Mouse (Mus musculus): Measurements from ENCODE around the gene Nop16.
A peak's percentile ranks its signal among the peaks of the same experiment; 100 is the strongest.

The Nop16 gene

DNA sequence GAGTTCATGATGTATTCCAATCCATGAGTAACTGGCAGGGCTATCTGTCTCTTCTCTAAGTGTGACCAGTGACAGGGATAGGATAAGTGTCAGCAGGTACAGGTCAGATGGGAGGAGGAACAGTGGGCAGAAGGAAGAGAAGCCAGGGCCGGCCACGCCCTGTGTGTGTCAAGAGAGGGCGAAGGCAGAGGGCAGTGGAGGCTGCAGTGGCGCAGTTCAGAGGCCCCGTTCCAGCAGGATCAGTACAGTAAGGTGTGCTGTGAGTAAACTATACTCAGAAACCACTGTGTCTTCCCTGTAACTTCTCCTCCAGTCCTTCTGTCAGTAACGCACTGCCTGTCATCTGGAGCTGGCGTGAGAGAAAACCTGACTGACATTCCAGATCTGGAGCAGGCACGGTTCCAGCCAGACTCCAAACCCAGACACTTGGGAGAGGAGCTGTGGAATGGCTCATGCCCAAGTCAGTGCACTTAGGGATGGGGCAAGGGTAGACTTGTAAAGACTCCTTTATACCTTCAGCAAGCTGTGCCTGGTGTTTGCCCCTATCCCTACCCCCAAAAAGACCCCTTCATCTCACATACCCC, 6.3 kb upstream of the Nop16 start:
- no peak for ATAC-seq (ENCODE audit: low TSS enrichment)

DNA sequence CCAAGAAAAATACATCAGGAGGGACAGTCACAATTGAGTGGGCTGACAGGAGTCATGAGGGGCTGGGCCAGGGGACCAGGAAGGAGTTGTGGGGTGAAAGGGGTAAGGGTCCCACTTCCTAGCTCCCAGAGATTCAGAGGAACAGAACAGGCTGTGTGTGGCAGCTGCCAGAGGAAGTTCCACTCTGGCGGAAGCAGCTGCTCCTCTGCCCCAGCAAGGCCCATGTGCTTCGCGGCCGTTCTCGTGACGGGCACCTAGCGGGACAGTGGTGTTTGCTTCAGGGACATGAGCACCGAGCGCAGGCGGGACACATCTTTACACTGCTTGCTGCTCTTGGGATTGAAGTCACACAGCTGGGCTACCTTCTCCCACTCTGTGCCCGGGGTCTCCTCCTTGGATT, 3.7 kb upstream of the Nop16 start:
- no peak for ATAC-seq (ENCODE audit: low TSS enrichment)

GRCm38 (mm10) chr13:54591776-54592356, 2.0 kb upstream of the Nop16 start:
- ATAC-seq (ENCODE audit: low TSS enrichment), result no peak

GRCm38 (mm10) chr13:54589414-54589995, 385 bp downstream of the Nop16 start:
- no peak; the same call in 1 of the 2 replicates for ATAC-seq (ENCODE audit: low TSS enrichment)

DNA sequence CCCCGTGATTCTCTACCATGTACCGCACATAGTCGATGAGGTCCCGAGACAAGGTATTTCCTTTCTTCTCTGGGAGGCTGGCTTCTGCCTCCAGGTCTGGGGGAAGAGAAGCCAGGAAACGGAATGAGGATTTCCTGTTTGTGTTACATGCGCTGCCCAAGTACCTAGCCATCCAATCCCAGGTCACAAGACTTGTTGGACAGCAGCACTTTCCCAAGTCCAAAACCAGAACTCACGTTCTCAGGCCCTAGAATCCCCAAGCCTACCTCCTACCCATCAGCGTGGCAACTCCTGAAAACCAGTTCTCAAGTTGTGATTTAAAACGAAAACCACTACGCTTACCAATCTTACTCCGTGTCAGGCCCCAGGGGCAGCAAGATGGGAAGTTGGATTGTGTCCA, 4.1 kb downstream of the Nop16 start:
- no peak for ATAC-seq (ENCODE audit: low TSS enrichment)

DNA sequence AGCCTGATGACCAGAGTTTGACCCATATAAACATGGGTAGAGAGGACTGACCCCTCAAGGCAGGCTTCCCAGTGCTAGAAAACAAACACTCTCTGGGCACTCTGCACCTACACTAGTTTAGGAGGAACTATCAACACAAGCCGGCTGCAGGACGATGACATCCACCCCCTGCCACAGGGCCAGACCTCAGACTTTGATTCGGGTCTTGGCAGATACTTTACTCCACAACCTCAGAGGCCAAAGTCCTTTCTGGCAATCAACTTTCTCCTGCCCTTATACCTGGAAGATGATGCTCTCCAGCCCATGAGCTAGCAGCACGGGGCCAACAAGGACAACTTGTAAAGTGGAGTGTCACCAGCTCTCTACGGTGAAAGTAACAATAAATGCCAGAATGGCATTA, 7.0 kb downstream of the Nop16 start:
- ATAC-seq (ENCODE audit: low TSS enrichment), result no peak

DNA sequence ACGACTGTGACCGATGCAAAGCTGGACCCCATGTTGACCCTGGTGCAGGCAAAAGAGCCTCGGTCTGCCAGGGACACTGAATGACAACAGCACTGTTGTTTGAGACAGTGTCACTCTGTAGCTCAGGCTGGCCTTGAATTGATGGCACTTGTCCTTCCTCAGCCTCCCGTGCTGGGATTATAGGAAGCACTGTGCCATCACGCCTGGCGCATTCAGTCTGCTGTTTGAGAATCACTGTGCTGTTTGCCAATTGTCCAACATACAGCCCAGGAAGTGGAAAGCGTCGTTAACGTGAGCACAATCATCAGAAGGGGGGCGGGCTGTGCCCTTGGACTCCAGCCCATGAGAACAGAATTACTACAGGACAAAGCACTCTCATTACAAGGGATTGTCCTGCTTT, 7.8 kb downstream of the Nop16 start:
- ATAC-seq (ENCODE audit: low TSS enrichment), result no peak

- no peak for ATAC-seq (ENCODE audit: low TSS enrichment)
Observed at GRCm38 (mm10) chr13:54581385-54581784, 8.5 kb downstream of the Nop16 start.

GRCm38 (mm10) chr13:54577652-54578507, 12.0 kb downstream of the Nop16 start:
- no peak for ATAC-seq (ENCODE audit: low TSS enrichment)

GRCm38 (mm10) chr13:54575489-54575888, 14.4 kb downstream of the Nop16 start:
- ATAC-seq (ENCODE audit: low TSS enrichment), result no peak

DNA sequence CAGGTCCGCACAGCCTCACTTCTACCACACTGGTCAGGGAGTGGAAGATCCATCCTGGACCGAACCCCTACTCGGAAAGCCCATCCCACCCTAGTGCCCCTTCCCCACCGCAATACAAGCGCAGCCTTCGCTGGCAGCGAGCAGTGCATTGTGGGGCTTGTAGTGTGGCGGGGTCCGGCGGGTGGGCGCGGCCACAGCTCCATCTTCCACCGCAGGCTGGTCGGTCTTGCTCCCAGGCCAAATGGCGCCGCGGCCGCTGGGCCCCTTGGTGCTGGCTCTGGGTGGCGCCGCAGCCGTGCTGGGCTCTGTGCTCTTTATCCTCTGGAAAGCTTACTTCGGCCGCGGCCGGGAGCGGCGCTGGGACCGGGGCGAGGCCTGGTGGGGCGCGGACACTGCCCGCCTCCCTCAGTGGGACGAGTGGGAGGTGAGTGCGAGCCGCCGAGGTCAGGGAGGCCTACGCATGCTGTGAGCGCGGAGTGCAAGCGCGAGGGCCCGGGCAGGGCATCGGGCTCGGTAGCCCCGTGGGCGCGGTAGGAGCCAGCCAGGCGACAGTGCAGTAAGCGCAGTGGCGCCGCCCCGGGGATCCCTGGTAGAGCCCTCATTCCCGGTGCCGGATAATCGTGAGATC, 14.9 kb downstream of the Nop16 start, which contains the start of gene Arl10:
Gene Arl10 (plus strand): TSS at position 162 of the 628 bp plus-strand sequence.
- peak; percentile 81 for ATAC-seq (ENCODE audit: low TSS enrichment)

DNA sequence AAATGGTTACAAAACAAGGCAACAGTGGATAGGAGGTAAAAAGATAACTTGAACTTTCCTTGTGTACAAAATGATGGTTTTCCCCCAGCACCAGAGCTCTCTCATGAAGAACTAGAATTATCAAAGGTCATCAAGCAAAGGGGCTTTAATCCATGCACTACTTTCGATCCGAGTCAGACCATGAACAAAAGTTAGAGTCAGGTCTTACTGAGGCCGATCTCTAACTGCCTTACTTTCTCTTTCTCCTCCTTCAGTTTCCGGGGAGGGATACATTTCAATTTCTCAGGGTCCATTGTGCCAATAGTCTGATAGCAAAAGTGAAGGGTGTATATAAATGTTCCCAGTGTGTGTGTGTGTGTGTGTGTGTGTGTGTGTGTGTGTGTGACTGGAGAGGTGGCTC, 17.3 kb downstream of the Nop16 start:
- ATAC-seq (ENCODE audit: low TSS enrichment), result no peak

DNA sequence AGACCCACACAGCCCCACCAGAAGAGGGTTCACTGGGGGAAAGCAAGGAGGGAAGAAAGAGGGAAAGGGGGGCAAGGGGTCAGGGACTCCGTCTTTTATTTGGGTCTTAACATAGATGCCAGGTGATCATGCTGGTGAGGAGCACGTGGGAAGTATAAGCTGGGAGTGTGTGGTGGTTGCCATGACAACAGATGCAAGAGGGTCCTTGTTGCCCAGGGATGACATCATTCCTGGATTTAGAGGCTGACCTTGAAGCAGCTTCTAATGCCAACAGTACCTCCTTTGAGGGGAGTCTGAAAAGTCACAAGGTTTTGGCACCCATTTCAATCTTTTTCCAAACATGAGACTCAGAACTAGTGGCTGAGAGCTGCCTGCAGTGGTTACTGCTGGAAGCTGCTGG, 18.3 kb downstream of the Nop16 start:
- ATAC-seq (ENCODE audit: low TSS enrichment), result no peak

- ATAC-seq (ENCODE audit: low TSS enrichment), result no peak
Observed at GRCm38 (mm10) chr13:54570736-54571135, 19.2 kb downstream of the Nop16 start.

DNA sequence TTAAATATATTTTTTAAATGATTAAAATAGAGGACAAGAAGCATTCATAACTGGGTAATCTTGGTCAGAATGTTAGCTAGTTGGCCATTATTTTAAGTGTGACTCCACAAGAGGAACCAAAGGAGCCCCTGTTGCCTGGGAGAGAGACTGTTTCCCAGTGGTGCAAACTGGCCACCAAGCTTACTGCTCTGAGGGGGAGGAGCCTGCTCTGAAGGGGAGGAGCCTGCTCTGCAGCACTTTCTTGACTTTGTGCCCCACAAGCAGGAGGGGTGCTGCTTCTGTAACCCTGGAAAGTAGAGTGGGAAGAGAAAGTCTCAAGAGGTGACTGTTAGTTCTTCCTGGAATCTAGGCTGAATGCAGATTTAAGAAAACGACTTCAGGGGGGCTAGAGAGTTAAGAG, 20.6 kb downstream of the Nop16 start:
- ATAC-seq (ENCODE audit: low TSS enrichment), result no peak

DNA sequence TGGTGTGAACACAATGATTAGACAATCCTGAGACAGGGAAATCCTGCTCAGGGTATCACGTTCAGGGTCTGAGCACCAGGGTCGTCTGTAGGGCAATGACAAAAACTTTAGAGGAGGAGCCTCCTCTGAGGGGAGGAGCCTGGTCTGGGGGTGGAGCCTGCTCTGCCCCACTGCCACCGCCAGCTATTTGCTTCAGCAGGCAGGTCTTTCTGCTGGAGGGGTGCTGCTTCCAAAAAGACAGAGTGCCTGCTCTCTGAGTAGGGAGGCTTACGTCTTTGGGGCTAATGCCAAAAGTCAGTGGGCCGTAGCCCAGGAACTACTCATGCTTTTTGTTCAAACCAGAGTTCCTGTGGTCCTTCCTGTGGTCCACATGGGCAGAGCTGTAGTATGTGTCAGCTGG, 21.5 kb downstream of the Nop16 start:
- no peak for ATAC-seq (ENCODE audit: low TSS enrichment)

DNA sequence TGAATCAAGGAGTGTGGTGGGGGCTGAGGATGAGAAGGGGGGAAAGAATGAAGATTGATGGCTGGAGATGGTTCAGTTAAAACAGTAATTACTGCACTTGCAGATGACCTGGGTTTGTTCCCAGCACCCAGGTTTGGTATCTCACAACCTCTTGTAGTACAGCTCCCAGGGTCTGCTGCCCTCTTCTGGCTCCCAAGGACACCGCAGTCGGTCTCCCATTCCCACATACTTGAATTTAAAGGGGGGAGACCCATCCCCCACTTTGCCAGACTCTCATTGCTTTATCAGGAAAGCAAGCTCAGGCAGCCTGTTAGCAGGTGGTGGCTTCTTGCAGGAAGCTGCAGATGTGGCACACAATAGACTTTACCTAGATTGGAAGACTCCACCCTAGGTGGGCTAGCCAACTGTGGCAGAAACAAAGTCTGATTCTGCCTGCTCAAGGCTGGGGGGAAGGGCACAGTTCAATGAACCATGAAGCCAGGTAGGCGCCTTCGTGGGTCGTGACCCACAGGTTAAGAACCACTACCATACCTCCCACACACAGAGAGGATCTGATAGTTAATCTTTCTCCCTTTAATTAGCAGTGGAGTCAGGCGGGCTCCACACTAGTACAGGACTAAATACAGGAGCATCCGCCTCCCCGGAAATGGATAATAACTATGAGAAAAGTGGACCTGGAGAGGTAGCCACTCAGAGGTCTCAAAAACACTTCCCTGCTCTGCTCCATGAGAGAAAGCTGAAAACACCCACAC, 24.1 kb downstream of the Nop16 start:
- peak; percentile 34 for ATAC-seq (ENCODE audit: low TSS enrichment)

DNA sequence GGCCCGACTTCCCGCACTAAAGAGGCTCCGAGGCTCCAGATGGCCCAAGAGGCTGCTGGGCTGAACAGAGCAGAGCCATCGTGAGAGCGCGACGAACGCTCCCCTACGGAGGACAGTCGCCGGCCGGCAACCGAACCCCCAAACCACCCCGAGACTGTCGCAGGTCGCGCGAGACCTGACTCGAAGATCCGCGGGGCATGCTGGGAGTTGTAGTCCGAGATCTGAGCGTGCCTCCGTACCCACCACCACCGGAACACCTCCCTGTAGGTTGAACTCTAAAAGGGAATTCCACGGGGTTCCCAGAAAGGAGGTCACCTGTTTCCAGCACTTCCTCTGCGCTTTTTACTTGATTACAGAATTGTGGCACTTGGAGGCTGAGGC, 24.7 kb downstream of the Nop16 start, which contains the start of gene 4833439L19Rik:
Gene 4833439L19Rik (minus strand): TSS at position 235 of the 381 bp plus-strand sequence.
- peak; percentile 94 for ATAC-seq (ENCODE audit: low TSS enrichment)

- ATAC-seq (ENCODE audit: low TSS enrichment), result peak; percentile 17; the same call in 1 of the 2 replicates
Observed at GRCm38 (mm10) chr13:54564232-54565200, 25.4 kb downstream of the Nop16 start.

DNA sequence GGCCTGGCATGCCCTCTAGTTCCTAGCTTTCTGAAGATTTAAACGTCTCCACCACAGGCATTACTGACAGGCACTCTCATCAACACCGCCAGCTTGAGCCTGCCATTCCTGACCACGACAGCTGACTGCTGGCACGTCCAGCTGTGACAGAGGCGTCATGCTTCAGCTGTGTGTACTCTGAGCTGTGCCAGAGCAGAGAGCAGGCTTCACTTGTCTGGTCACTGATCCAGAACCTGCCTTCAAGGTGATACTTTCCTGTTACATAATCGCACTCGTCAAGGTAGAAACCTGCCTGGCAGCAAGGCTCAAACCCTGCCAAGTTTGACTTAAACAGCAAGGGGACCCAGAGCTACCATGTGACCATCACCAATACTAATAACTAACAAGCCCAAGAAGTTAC, 27.3 kb downstream of the Nop16 start:
- ATAC-seq (ENCODE audit: low TSS enrichment), result no peak
